Mouse (Mus musculus) WW6 (cell line): ENCODE data around the gene Rybp.

Experiments used
- DNase-seq: peaks from one replicate; pipeline ENCODE4 v3.0.0-alpha.2; 2013; ENCODE audit warnings: low read depth, low spot score

The Rybp gene

GRCm38 (mm10) chr6:100288016-100288729, 888 bp upstream of the Rybp start:
- DNase-seq: no peak

- DNase-seq: no peak
Measured at GRCm38 (mm10) chr6:100286573-100287333, 532 bp downstream of the Rybp start.

DNA sequence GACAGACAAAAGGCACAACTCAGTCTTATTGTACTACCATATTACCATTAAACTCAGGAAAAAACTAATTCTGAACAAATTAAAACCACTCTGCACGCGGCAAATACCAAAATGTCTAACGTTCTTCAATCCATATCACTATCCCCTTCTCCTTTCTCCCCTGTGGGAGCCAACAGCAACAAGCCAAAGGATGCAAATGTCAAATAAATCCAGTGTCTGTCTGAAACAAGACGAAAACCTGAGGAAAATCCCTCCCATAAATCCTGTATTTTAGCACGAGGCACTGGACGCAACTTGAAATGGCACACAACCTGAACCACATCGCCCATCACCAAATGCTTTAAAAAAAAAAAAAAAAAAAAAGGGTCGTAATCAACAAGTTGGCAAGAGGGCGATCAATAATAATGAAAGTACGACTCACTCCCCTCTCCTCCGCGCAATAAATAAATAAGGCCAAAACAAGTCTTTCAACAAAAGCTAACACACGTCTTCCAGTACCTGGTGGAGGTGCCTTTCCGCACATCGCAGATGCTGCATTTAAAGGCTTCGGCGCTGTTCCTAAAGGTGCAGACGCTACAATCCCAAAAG, 1.2 kb downstream of the Rybp start:
- DNase-seq: no peak

- DNase-seq: no peak
Measured at GRCm38 (mm10) chr6:100278841-100279240, 8.4 kb downstream of the Rybp start.

- no peak for DNase-seq
Measured at GRCm38 (mm10) chr6:100276344-100276743, 10.9 kb downstream of the Rybp start.

GRCm38 (mm10) chr6:100275643-100276042, 11.6 kb downstream of the Rybp start:
- DNase-seq: no peak

GRCm38 (mm10) chr6:100273556-100273955, 13.7 kb downstream of the Rybp start:
- no peak for DNase-seq

GRCm38 (mm10) chr6:100271992-100272391, 15.3 kb downstream of the Rybp start:
- DNase-seq: no peak

GRCm38 (mm10) chr6:100270765-100271164, 16.5 kb downstream of the Rybp start:
- DNase-seq: no peak

DNA sequence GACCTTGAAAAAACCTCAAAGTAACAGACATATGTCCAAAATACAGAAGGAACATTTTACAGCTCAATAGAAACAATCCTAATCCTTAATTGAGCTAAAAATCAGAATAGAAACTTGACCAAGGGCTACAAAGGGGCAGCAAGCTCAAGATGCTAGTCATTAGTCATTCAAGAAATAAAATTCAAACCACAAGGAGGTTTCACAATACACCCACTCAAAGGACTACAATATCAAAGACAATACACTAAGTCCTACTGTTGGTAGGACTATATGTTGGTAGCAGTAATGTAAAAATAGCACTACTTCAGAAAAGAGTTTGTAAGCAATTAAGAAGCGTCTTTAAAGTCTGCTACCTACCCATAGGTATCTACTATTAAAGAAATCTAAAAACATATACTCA, 27.7 kb downstream of the Rybp start:
- no peak for DNase-seq

DNA sequence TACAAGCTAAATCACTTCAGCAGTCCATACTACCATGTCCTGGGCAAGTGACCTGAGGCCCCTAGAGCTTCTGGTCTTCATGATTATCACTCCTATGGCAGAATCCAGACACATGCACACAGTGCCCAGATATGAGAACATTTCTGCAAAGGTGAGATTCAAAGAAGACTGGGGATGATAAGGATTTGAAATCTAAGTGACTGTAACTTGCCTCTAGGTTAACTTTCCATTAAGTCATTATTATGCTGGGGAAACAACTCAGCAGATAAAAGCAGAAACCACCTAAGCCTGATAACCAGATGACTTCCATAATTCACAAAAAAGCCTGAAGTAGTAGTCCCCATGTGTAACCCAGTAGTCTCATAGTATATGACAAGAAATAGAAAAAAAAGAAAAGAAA, 29.0 kb downstream of the Rybp start:
- DNase-seq: no peak

GRCm38 (mm10) chr6:100255411-100255810, 31.9 kb downstream of the Rybp start:
- no peak for DNase-seq

DNA sequence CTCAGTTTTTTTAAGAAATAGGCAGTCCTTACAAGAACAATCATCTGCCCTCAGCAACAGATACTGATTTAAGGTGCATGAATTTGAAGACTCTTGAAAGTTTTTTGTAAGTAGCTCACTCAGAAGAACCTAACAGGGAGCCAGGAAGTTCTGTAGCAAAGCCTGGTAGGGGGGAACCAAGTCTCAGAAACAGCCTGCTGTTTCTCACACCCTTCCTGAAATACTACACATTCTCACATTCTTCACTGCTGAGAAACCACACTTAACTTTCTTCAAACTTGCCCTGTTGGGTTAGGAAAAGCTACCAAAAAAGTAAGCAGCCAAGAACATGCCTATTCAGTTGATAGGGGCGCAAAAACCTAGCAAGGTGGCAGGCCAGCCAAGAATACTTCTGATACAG, 32.6 kb downstream of the Rybp start:
- no peak for DNase-seq

- DNase-seq: no peak
Measured at GRCm38 (mm10) chr6:100244474-100244873, 42.8 kb downstream of the Rybp start.

- DNase-seq: no peak
Measured at GRCm38 (mm10) chr6:100235036-100235435, 52.2 kb downstream of the Rybp start.

DNA sequence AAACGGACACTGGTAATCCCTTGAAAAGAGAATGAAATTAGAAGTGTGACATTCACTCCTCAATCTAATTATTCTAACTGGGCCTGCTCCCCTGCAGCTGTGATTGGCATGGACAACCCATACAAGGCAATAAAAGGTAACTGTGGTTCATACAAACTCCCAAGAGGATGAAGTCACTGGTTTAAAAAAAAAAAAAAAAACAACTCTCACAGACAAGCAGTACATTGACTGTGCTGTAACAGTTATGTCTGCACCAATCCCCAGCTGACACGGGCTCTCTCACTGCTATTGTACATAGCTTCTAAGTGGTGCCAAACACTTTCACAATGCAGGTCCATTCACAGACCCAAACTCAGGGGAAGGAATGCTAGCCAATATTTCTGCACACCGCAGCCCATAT, 53.8 kb downstream of the Rybp start:
- no peak for DNase-seq

DNA sequence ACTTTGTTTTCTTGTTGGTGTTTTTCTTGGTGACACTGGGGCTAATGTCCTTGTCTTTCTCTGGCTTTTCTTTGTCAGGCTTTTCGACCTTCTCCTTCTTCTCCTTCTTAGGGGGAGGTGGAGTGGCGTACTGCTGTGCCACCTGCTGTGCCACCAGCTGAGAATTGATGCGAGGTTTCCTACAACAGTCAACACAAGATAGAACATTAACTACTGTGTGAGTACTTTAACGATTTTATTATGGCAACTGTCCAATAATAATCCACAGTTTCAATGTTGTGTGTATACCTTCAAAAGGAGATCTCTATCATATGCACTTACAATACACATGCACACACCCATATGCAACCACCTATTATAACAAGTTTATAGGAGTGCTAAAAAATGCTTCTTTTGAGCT, 54.2 kb downstream of the Rybp start:
- DNase-seq: no peak

- no peak for DNase-seq
Measured at GRCm38 (mm10) chr6:100226204-100226603, 61.1 kb downstream of the Rybp start.

- no peak for DNase-seq
Measured at GRCm38 (mm10) chr6:100223932-100224331, 63.4 kb downstream of the Rybp start.

DNA sequence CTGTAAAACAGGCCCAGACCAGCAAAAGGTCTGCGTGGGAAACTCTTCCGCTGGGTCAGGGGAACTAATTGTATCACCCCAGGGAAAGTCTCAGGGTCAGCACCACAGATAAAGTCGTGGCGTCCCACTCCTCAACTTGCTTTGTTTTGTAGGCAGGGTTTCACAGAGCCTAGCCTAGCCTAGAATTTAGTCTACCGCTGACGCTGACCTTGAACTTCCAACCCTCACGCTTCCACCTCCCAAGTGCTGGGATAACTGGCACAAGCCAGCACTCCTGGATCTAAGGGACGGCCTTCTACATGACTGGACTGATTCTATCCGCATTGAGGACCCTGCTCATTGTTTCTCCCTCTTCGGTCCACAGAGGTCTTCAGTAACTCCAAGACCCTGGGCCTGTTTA, 63.9 kb downstream of the Rybp start:
- DNase-seq: no peak

DNA sequence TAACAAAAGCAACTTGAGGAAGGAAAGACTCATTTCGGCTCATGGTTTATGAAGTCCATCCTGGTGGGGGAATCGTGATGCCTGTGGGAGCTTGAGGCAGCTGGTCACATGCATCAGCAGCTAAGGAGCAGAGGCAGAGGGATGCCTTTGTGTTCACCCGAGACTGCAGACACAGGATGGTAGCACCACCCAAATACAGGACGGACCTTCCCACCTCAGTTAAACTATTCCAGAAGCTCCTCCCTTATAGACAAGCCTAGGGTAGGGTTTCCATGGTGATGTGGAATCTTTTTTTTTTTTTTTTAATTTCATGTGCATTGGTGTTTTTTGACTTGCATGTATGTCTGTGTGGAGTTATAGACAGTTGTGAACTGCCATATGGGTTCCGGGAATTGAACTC, 64.4 kb downstream of the Rybp start:
- DNase-seq: no peak

- no peak for DNase-seq
Measured at GRCm38 (mm10) chr6:100221803-100222202, 65.5 kb downstream of the Rybp start.
